Mouse (Mus musculus): ENCODE measurements around the gene L1cam.
A peak's percentile ranks its signal among the peaks of the same experiment; 100 is the strongest.

Gene L1cam

DNA sequence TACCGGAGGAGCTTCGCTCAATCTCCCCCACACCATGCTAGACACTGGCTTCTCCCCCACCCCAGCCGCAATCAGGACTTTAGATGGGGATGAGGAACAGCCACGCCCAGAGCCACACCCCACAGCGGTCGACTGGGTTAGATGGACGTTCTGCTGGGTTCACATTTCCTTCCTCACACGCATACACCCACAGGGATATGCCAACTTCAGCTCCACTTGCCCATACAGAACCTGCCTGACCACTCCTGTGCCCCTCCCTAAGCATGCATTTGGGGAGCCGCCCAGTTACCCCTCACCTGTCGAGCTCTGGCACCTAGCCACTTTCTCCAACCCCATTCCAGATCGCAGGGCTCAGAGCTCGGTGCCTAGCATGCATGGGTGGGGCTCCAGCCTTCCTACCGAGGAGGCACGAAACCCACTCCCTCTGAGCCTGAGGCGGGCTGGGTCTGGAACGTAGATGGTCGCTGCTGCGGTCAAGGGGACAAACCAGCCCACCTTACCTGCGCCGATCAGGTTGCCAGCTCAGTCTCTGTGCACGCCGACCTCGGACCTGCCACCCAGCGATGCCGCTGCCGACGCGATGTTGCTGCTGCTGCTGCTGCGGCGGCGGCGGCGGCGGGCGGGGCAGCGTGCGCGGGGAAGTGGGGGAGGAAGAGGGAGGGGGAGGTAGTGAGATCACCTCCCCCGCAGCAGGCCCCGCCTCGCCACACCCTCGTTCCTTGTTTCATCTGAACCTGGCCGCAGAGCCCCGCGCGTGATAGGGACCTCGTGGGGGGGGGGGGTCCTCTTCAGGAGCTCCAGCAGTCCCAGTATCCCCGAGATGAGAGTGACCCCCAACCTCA, 15.5 kb downstream of the L1cam start:
- peak; percentile 19 for DNase-seq (ENCODE audit: low read depth, low spot score)

DNA sequence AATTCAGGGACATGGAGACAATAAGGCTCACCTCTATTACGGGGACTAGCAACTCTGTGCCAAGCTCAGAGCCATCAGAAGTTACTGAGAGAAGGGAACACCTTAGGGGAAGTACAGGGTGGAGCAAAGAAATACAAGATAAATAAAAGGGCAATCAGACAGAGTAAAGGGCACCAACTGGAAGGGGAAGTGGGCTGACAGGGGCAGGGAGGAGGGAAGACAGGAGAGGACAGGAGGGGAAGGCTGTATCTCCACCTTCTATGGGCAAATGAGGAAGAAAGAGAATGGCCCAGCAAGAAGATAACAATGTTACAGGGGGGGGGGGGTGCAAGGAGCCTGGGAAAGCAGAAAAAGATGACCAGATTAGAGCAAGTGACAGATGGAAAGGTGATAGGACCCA, 18.9 kb downstream of the L1cam start:
- DNase-seq (ENCODE audit: low read depth, low spot score), result no peak

DNA sequence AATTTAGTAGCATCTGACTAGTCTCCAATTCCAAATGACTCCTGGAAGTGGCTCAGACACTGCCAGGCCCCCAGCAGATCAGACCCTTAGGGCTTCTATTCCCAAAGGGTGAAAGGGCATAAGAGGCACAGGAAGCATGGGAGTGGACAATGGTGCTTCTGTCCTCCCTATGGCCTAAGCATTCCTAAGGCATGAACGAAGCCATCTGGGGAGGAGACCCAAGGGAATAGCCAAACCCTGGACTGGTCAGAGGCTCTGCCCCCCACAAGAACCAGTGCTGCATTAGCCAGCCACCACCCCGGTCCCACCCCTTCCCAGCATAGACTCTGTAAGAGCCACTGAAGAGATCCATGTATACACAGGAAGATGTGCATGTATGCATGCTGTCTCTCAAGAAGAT, 20.0 kb downstream of the L1cam start:
- no peak for DNase-seq (ENCODE audit: low read depth, low spot score)

- no peak for DNase-seq (ENCODE audit: low read depth, low spot score)
Observed at GRCm38 (mm10) chrX:73871956-73872355, 23.9 kb downstream of the L1cam start.

DNA sequence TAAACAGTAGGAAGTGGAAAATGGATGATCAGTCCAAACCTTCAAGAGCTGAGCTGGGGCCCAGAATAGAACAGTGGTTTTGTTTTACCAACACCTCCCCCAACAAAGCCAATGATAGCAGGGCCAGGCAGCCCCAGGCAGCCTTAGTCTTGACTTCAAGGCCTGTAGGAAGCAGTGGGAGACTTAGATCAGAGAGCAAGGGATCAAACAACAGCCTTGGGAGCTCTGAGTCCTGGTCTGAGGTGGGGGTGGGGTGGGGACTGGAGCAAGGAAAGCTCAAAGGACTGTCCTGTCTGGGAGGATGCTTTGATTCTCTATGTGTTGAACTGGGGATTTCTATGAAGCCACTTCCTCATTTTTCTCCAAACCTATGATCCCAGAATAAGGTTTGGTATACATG, 24.4 kb downstream of the L1cam start:
- DNase-seq (ENCODE audit: low read depth, low spot score), result no peak

DNA sequence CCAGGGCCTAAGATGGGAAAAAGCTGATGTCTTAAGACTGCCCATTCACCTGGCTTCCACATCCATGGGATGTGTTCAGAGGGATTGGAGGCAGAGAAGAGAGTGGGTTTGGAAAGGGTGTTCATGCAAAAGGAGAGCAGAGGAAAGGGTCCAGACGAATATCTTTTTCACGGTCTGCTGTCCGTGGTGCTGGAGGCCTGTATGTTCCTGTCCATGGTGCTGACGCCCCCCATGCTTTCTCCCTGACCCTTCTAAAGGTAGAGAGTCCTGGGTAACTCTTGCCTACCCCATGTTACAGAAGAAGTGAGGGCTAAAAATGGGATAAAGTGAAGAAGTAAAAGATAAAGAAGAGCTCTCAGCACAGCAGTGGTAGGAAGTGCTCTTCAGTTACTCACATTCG, 26.6 kb downstream of the L1cam start:
- peak; percentile 49 for DNase-seq (ENCODE audit: low read depth, low spot score)

DNA sequence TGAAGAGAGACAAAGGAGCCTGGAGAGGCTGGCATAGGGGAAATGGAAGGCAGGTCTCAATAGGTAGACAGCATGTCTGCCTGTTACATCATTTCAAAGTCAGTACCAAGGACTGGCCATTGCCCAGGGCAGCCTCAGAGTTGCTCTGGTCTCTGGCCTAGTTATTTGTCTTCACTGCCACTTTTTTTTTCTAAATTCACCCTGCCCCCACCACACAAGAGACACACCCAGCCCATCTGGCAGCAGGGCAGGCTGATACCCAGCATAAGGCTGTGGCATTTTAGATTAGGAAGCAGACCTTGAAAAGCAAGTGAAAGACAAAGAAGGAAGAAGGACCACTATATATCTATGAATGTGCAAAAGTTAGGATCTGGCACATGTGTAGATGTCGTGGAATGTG, 28.1 kb downstream of the L1cam start:
- no peak for DNase-seq (ENCODE audit: low read depth, low spot score)

- DNase-seq (ENCODE audit: low read depth, low spot score), result no peak
Observed at GRCm38 (mm10) chrX:73867256-73867655, 28.6 kb downstream of the L1cam start.

GRCm38 (mm10) chrX:73864692-73865091, 31.2 kb downstream of the L1cam start:
- peak; percentile 68 for DNase-seq (ENCODE audit: low read depth, low spot score)

DNA sequence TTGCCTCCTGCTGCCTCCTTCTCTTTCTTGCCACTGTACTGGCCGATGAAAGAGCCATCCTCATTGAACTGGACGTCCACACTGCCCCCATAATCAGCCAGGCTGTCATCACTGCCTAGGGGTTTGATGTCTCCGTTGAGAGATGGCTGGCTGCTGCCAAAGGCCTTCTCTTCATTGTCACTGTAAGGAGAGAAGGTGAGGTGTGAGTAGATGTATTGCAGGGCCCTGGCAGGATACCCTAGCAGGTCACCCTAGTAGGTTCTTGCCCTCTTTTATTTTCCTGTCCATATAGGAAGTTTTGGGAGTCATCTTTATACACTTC, 40.9 kb downstream of the L1cam start:
- DNase-seq (ENCODE audit: low read depth, low spot score), result no peak

- no peak for DNase-seq (ENCODE audit: low read depth, low spot score)
Observed at GRCm38 (mm10) chrX:73854326-73855086, 41.4 kb downstream of the L1cam start.

GRCm38 (mm10) chrX:73836691-73837090, 59.2 kb downstream of the L1cam start:
- DNase-seq (ENCODE audit: low read depth, low spot score), result no peak

- no peak for DNase-seq (ENCODE audit: low read depth, low spot score)
Observed at GRCm38 (mm10) chrX:73835731-73836130, 60.2 kb downstream of the L1cam start.

GRCm38 (mm10) chrX:73824185-73825151, 71.4 kb downstream of the L1cam start, which contains the start of gene Pdzd4:
Gene Pdzd4, minus strand, starts transcription at chrX:73824969.
- peak; percentile 61 for DNase-seq (ENCODE audit: low read depth, low spot score)

DNA sequence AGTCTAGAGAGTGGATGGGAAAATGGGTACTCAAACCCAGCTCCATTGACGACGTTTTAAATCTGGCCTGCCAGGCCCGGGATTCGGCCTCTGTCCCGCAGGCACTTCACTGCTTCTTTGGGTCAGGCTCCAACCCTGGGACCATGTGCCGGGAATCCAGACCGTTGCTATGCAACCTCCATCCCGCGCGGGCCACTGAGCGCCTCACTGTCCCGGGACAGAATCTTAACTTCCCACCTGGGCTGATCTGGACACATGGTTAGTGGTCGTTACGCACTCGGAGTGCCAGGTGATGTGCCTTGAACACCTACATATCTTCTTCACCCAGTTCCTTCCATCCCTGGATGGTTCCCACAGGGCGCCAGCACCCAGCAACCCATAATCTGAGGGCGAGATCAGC, 72.2 kb downstream of the L1cam start:
- no peak for DNase-seq (ENCODE audit: low read depth, low spot score)

DNA sequence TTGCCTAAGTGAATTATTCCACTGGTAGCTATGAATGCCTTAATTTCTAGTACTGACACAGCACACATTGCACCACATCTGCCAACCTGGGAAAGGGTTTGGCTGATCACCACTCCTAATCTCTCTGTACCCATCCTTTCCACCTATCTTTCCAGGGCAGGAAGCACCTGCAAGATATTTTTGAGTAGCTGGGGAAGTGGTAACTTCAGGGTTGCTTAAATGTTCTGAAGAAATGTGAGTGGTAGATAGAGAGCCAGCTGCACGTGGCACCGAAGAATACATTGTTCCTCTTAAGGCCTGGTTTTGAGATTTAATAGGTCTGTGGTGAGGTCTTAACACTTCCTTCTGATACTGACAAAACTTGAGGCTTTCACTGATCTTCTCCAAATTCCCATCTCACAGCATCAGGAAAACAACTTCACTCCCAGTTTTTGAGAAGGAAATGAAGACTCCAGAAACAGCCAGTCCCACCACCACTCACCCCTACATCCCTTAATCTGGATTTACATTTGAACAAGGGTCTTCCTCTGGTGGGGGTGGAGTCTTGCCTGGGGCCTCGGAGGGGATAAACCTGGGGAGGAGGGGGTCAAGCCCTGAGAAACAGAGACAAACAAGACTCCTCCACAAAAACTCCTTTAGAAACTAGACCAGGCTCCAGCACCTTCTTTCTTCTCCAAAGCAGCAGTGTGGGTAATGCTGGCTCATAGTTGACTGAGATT, 79.2 kb downstream of the L1cam start:
- no peak for DNase-seq (ENCODE audit: low read depth, low spot score)

- peak; percentile 42 for DNase-seq (ENCODE audit: low read depth, low spot score)
Observed at GRCm38 (mm10) chrX:73815072-73815471, 80.8 kb downstream of the L1cam start.

DNA sequence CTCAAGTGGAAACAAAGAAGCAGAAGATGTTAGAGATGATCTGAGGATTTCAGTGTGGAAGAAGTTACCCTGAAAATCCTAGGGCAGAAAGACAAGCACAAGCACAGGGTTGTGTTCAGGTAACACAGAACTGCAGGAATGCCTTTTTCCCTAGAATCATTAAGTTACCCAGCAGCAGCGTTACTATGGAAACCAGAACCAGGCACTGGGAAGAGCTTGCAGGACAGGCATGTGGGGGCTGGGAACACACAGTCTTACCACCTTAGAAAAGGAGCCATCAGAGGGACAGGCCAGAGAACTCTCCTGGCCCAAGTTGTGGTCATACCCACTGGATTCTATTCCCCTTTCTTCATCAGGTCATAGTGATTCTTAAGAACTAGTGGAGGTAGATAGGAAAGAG, 90.1 kb downstream of the L1cam start:
- DNase-seq (ENCODE audit: low read depth, low spot score), result no peak

Measured in mesoderm, embryonic 11.5 days (tissue).